Mouse (Mus musculus) limb, embryonic 11.5 days (tissue): ENCODE results near the gene Galnt18. TPM values are rescaled to one million over a fixed set of nuclear protein-coding genes. Genes with fewer than 3 reads are reported as not detected.

Experiments used
- ATAC-seq: fragments of 200-750 bp; cut with Nextera tagmentation; 2 replicates; pipeline ENCODE4 v1.8.0; 2017; ENCODE audit warnings: low read depth; ENCODE audit not compliant: insufficient number of reproducible peaks, low FRiP score, low TSS enrichment
- DNase-seq: peaks from one replicate; pipeline ENCODE4 v3.0.0-alpha.2; 2015; ENCODE audit warnings: low spot score
- H3K27ac ChIP-seq: fragments of 300-500 bp; sonication (generic); replicated peaks from 2 replicates; pipeline ENCODE4 v1.5.1; 2014; ENCODE audit warnings: low read depth, mild to moderate bottlenecking, low read length
- H3K27me3 ChIP-seq: fragments of 300-500 bp; sonication (generic); 2 replicates; pipeline ENCODE4 v1.6.1; 2014; ENCODE audit warnings: mild to moderate bottlenecking, low read length, mixed read lengths; ENCODE audit not compliant: control insufficient read depth, insufficient read depth
- H3K36me3 ChIP-seq: fragments of 300-500 bp; sonication (generic); 2 replicates; pipeline ENCODE4 v1.6.1; 2014; ENCODE audit warnings: mild to moderate bottlenecking, low read length, moderate library complexity, mixed read lengths; ENCODE audit not compliant: control insufficient read depth, insufficient read depth
- H3K4me1 ChIP-seq: fragments of 300-500 bp; sonication (generic); 2 replicates; pipeline ENCODE4 v1.6.1; 2014; ENCODE audit warnings: low read length, mixed read lengths; ENCODE audit not compliant: control insufficient read depth, insufficient read depth
- H3K4me2 ChIP-seq: fragments of 300-500 bp; sonication (generic); 2 replicates; pipeline ENCODE4 v1.6.1; 2014; ENCODE audit warnings: low read depth, mild to moderate bottlenecking, moderate library complexity; ENCODE audit not compliant: severe bottlenecking
- H3K4me3 ChIP-seq: fragments of 300-500 bp; sonication (generic); 2 replicates; pipeline ENCODE4 v1.5.1; 2014; ENCODE audit warnings: low read depth, low read length
- H3K9ac ChIP-seq: fragments of 300-500 bp; sonication (generic); 2 replicates; pipeline ENCODE4 v1.6.1; 2014; ENCODE audit warnings: mild to moderate bottlenecking, low read length
- H3K9me3 ChIP-seq: fragments of 300-500 bp; sonication (generic); 2 replicates; pipeline ENCODE4 v1.6.1; 2016; ENCODE audit warnings: low read length; ENCODE audit not compliant: control insufficient read depth
- WGBS: fragments of 180-500 bp; shearing (Covaris S2); extraction: QIAGEN DNeasy Blood & Tissue Kit; methylation state at CpG from one replicate; pipeline ENCODE4 v1.1.7; 2014; 5-methylcytosine and 5-hydroxymethylcytosine counted together
- polyA plus RNA-seq: library from polyadenylated mRNA; unstranded; fragments of >200 nt; fragmentation: Nextera tagmentation; extraction: Ambion mirVana; gene quantifications from 2 replicates; pipeline ENCODE4 v1.2.1, GENCODE M21; 2014

The Galnt18 gene
- polyA plus RNA-seq, 1 experiment from 2014 or later: 7.0 TPM

GRCm38 (mm10) chr7:111575096-111575495, 204.7 kb downstream of the Galnt18 start:
- Histone ChIP-seq H3K4me2 (no peak overlapping the region), H3K4me1 (no peaks in the 10 kb centered on the region), H3K36me3 (no peaks in the 10 kb centered on the region), H3K27me3 (no peaks in the 10 kb centered on the region), H3K9me3 (no peaks in the 10 kb centered on the region), H3K4me3 (no peak overlapping the region), H3K27ac (no peak overlapping the region), H3K9ac (no peak overlapping the region)
- ATAC-seq: no peak
- no peak for DNase-seq
- WGBS: 84% methylated on average over 2 of the region's 2 CpGs

DNA sequence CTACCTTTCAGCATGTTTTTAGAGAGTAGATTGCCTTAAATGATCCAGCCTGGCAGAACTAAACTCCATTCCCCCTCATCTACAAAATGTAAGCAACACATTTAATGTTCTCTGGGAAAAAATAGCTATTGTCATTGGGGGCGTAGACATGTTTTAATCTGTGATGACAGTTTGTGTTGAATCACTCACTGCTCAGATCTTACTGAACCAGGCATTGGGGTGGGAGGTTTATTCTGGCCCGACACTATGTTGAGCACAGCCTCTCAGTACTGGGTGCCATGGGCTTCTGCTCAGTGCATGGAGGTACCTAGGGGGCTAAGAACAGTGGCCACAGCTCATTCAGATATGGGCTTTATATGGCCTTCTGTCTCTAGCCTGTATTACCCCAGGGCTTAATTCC, 207.4 kb downstream of the Galnt18 start:
- no peaks in the 10 kb centered on the region for H3K9me3 ChIP-seq
- DNase-seq (no peak), ATAC-seq (no peak)
- no peak overlapping the region for H3K27ac ChIP-seq
- no peaks in the 10 kb centered on the region for H3K27me3 ChIP-seq
- H3K36me3 ChIP-seq: no peaks in the 10 kb centered on the region
- no peak overlapping the region for H3K9ac ChIP-seq
- H3K4me2 ChIP-seq: no peak overlapping the region
- WGBS: 91% methylated on average over 2 of the region's 2 CpGs
- no peak overlapping the region for H3K4me3 ChIP-seq
- H3K4me1 ChIP-seq: no peaks in the 10 kb centered on the region

DNA sequence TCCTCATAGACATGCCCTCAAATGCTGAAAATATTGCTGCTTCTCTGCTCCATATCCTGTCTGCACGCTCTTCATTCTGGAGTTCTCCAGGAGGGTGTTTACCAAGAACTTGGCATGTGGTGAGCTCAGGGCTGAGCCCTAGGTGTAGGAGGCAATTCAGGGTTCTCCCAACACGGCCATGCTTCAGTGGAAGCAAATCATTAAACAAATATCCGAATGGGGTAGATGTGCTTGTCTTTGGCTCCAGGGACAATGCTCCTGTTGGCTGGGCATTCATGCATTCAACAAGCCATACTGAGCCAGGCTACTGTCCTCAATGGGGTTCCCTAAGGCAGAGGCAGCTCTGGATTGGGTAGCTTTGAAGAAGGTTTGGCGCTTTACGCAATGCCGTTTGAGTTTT, 212.9 kb downstream of the Galnt18 start:
- H3K4me3 ChIP-seq: no peak overlapping the region
- DNase-seq (no peak), ATAC-seq (no peak)
- H3K36me3 ChIP-seq: no peaks in the 10 kb centered on the region
- WGBS: 91% methylated on average over 6 of the region's 6 CpGs
- H3K4me2 ChIP-seq: no peak overlapping the region
- no peak overlapping the region for H3K27ac ChIP-seq
- no peaks in the 10 kb centered on the region for H3K4me1 ChIP-seq
- H3K9ac ChIP-seq: no peak overlapping the region
- H3K27me3 ChIP-seq: no peaks in the 10 kb centered on the region
- H3K9me3 ChIP-seq: no peaks in the 10 kb centered on the region

GRCm38 (mm10) chr7:111563316-111564110, 216.3 kb downstream of the Galnt18 start:
- H3K9ac ChIP-seq: no peak overlapping the region
- H3K4me2 ChIP-seq: no peak overlapping the region
- H3K4me1 ChIP-seq: no peaks in the 10 kb centered on the region
- H3K36me3 ChIP-seq: no peaks in the 10 kb centered on the region
- 75% methylated on average over 9 of the region's 9 CpGs for WGBS
- no peak for DNase-seq
- no peaks in the 10 kb centered on the region for H3K27me3 ChIP-seq
- H3K27ac ChIP-seq: no peak overlapping the region
- no peak overlapping the region for H3K4me3 ChIP-seq
- ATAC-seq: no peak
- H3K9me3 ChIP-seq: no peaks in the 10 kb centered on the region; the same call in 1 of the 2 replicates

GRCm38 (mm10) chr7:111560097-111560496, 219.7 kb downstream of the Galnt18 start:
- no peaks in the 10 kb centered on the region; the same call in 1 of the 2 replicates for H3K9me3 ChIP-seq
- no peak overlapping the region for H3K4me2 ChIP-seq
- no peaks in the 10 kb centered on the region for H3K4me1 ChIP-seq
- no peaks in the 10 kb centered on the region for H3K27me3 ChIP-seq
- ATAC-seq (no peak), DNase-seq (no peak)
- H3K27ac ChIP-seq: no peak overlapping the region
- no peak overlapping the region for H3K9ac ChIP-seq
- whole genome bisulfite sequencing: 73% methylated on average over 3 of the region's 3 CpGs
- no peak overlapping the region for H3K4me3 ChIP-seq
- H3K36me3 ChIP-seq: no peaks in the 10 kb centered on the region

GRCm38 (mm10) chr7:111559011-111559410, 220.8 kb downstream of the Galnt18 start:
- ATAC-seq (no peak), DNase-seq (peak; percentile 51)
- Histone ChIP-seq H3K4me1 (no peaks in the 10 kb centered on the region), H3K9ac (no peak overlapping the region), H3K27me3 (no peaks in the 10 kb centered on the region), H3K27ac (no peak overlapping the region), H3K9me3 (no peaks in the 10 kb centered on the region; the same call in 1 of the 2 replicates), H3K4me3 (no peak overlapping the region), H3K36me3 (no peaks in the 10 kb centered on the region), H3K4me2 (no peak overlapping the region)
- WGBS: 42% methylated on average over 3 of the region's 3 CpGs

DNA sequence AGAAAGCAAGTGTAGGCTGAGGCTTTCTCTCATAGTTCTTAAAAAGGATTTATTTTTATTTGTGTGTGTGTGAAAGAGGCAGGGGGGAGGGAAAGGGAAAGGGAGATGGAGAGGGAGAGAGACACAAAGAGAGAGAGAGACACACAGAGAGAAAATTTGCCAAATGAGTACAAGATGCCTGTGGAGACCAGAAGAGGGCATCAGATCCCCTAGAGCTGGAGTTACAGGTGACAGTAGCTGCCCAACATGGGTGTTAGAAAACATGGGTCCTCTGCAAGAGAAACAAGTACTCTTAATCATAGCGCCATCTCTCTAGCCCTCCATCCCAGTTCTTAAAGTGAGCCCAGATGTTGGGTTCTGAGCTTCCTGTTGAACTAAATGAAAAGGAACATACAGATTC, 228.8 kb downstream of the Galnt18 start:
- no peaks in the 10 kb centered on the region for H3K9me3 ChIP-seq
- no peaks in the 10 kb centered on the region for H3K4me1 ChIP-seq
- H3K27me3 ChIP-seq: no peaks in the 10 kb centered on the region
- ATAC-seq: no peak
- DNase-seq: no peak
- H3K9ac ChIP-seq: no peak overlapping the region
- WGBS: 81% methylated on average over 1 of the region's 1 CpGs
- no peak overlapping the region for H3K27ac ChIP-seq
- H3K36me3 ChIP-seq: no peaks in the 10 kb centered on the region
- no peak overlapping the region for H3K4me2 ChIP-seq
- no peak overlapping the region for H3K4me3 ChIP-seq

GRCm38 (mm10) chr7:111547069-111547468, 232.7 kb downstream of the Galnt18 start:
- Histone ChIP-seq H3K9me3 (no peaks in the 10 kb centered on the region), H3K27me3 (no peaks in the 10 kb centered on the region), H3K36me3 (no peaks in the 10 kb centered on the region), H3K4me2 (no peak overlapping the region), H3K27ac (no peak overlapping the region), H3K4me3 (no peak overlapping the region), H3K4me1 (no peaks in the 10 kb centered on the region), H3K9ac (no peak overlapping the region)
- DNase-seq (no peak), ATAC-seq (no peak)
- WGBS: 82% methylated on average over 10 of the region's 10 CpGs

GRCm38 (mm10) chr7:111545614-111546013, 234.2 kb downstream of the Galnt18 start:
- Histone ChIP-seq H3K9ac (no peak overlapping the region), H3K27ac (no peak overlapping the region), H3K4me1 (no peaks in the 10 kb centered on the region), H3K27me3 (no peaks in the 10 kb centered on the region), H3K4me3 (no peak overlapping the region), H3K36me3 (no peaks in the 10 kb centered on the region), H3K9me3 (no peaks in the 10 kb centered on the region), H3K4me2 (no peak overlapping the region)
- DNase-seq (no peak), ATAC-seq (no peak)
- 92% methylated on average over 1 of the region's 1 CpGs for WGBS
